In genomic region chr3:101596686-101597085, GRCm38 (mm10) we compare ENCODE assay signal across 7 mouse cellular contexts. TPM values are rescaled to one million over a fixed set of nuclear protein-coding genes. Genes with fewer than 3 reads are reported as not detected.
DNase-seq lines count a peak whose midpoint lies in the region; ATAC-seq and TF ChIP-seq lines count a peak whose summit lies in the region.

No protein-coding gene starts in this region.

- H3K27ac ChIP-seq in left cerebral cortex, adult 2 months, result peak overlapping the region; percentile 20
- H3K27ac ChIP-seq in brown adipose tissue, adult 24 weeks (replicated peaks; ENCODE audit: low read depth, low read length), result peak overlapping the region; percentile 16; the same call in 1 of the 2 replicates
- H3K27ac ChIP-seq in forebrain, embryonic 16.5 days (ENCODE audit: low read length), result 0 out of 2 replicates have a peak overlapping the region, but pooled peaks have one; percentile 16
- H3K27ac ChIP-seq in lung, postnatal 0 days (ENCODE audit: low read length), result peak overlapping the region; percentile 43

- TF ChIP-seq CTCF in left cerebral cortex, adult 2 months (IDR thresholded peaks at IDR 0.05), result no peak
- TF ChIP-seq CTCF in lung, postnatal 0 days (IDR thresholded peaks at IDR 0.05), result no peak

- peak; percentile 53; the same call in 1 of the 2 replicates for ATAC-seq in forebrain, embryonic 16.5 days
- no peak for ATAC-seq in lung, postnatal 0 days

- peaks cover 38% of the 10 kb centered on the region for H3K4me1 ChIP-seq in brown adipose tissue, adult 24 weeks (ENCODE audit: control insufficient read depth, insufficient read depth, insufficient read length, low read length)
- H3K4me1 ChIP-seq in forebrain, embryonic 16.5 days (replicated peaks; ENCODE audit: control insufficient read depth, insufficient read depth, low read length), result peaks cover 50% of the 10 kb centered on the region
- H3K4me1 ChIP-seq in lung, postnatal 0 days (ENCODE audit: insufficient read depth, low read depth, low read length), result peaks cover 35% of the 10 kb centered on the region

- WGBS in forebrain, embryonic 16.5 days, result 30% methylated on average over 8 of the region's 8 CpGs
- 24% methylated on average over 8 of the region's 8 CpGs for WGBS in lung, postnatal 0 days

- no peaks in the 10 kb centered on the region for H3K9me3 ChIP-seq in forebrain, embryonic 16.5 days (ENCODE audit: control insufficient read depth, low read length)
- H3K9me3 ChIP-seq in lung, postnatal 0 days (ENCODE audit: low read length), result no peaks in the 10 kb centered on the region

- no peak for TF ChIP-seq EP300 in lung, postnatal 0 days (IDR thresholded peaks at IDR 0.05)

- peak overlapping the region; percentile 0; the same call in 1 of the 2 replicates for H3K4me3 ChIP-seq in left cerebral cortex, adult 2 months
- H3K4me3 ChIP-seq in brown adipose tissue, adult 24 weeks (ENCODE audit: insufficient read depth, low read depth, low read length), result no peak overlapping the region
- H3K4me3 ChIP-seq in forebrain, embryonic 16.5 days (replicated peaks; ENCODE audit: low read length), result no peak overlapping the region
- H3K4me3 ChIP-seq in lung, postnatal 0 days (ENCODE audit: low read depth, low read length), result no peak overlapping the region

- H3K36me3 ChIP-seq in forebrain, embryonic 16.5 days (ENCODE audit: control insufficient read depth, insufficient read depth), result peaks cover 2% of the 10 kb centered on the region; the same call in 1 of the 2 replicates
- H3K36me3 ChIP-seq in lung, postnatal 0 days (ENCODE audit: insufficient read depth, low read length), result peaks cover 9% of the 10 kb centered on the region; the same call in 1 of the 2 replicates

- intact Hi-C loops in left cerebral cortex, adult 2 months (cut with DNase I), result no loop called here
- intact Hi-C loops in left cerebral cortex, postnatal 36 days (cut with DNase I), result loop anchor here (2.0 to 5.0 kb wide), 2 partner anchors 104 to 210 kb away; no protein-coding TSS in a partner anchor

- H3K4me2 ChIP-seq in forebrain, embryonic 16.5 days (ENCODE audit: low read length), result no peak overlapping the region
- no peak overlapping the region for H3K4me2 ChIP-seq in lung, postnatal 0 days (replicated peaks; ENCODE audit: low read depth, low read length)

- H3K9ac ChIP-seq in forebrain, embryonic 16.5 days (replicated peaks; ENCODE audit: low read depth, low read length), result no peak overlapping the region
- H3K9ac ChIP-seq in lung, postnatal 0 days (replicated peaks; ENCODE audit: low read depth), result no peak overlapping the region

- no peak for DNase-seq in left cerebral cortex, adult 2 months (ENCODE audit: extremely low spot score in 1 of 2, low spot score in 2 of 2)
- no peak for DNase-seq in left cerebral cortex, postnatal 36 days (ENCODE audit: low spot score in 2 of 2)
- DNase-seq in lung, postnatal 0 days (ENCODE audit: low spot score), result peak; percentile 52
- no peak for DNase-seq in spleen, adult 12 weeks (ENCODE audit: low spot score)
- DNase-seq in thymus, postnatal 36 days, result no peak

- H3K27me3 ChIP-seq in forebrain, embryonic 16.5 days (replicated peaks; ENCODE audit: control insufficient read depth, insufficient read depth, low read length), result no peaks in the 10 kb centered on the region
- no peaks in the 10 kb centered on the region for H3K27me3 ChIP-seq in lung, postnatal 0 days (replicated peaks; ENCODE audit: insufficient read depth, low read length)

RNA-seq across cellular contexts. Expression of gene Atp1a1, which starts 7.8 kb away (rescaled TPM):
- total RNA-seq in left cerebral cortex, adult 2 months (2021), result 1,000 to 10,000 TPM; 1,018 to 1,116 TPM
- 1,000 to 10,000 TPM; 1,016 to 1,239 TPM for total RNA-seq in left cerebral cortex, postnatal 36 days (2021)
- 26.7 and 27.0 TPM in 2 replicates for polyA plus RNA-seq in brown adipose tissue, adult 24 weeks (2012; ENCODE audit: insufficient read depth, insufficient read length, missing spikeins)
- 42.7 and 49.2 TPM in 2 replicates for polyA plus RNA-seq in forebrain, embryonic 16.5 days (2015; fragmentation: Nextera tagmentation; extraction: Ambion mirVana)
- polyA plus RNA-seq in lung, postnatal 0 days (2015; fragmentation: Nextera tagmentation; extraction: Ambion mirVana), result 123 and 136 TPM in 2 replicates
